Mouse (Mus musculus) spleen, adult 2 months (tissue): ENCODE measurements around the gene Hs6st3. TPM values are rescaled to one million over a fixed set of nuclear protein-coding genes. Genes with fewer than 3 reads are reported as not detected.

Experiments used
- DNase-seq, 2 experiments: peaks; one replicate each; pipeline versions ENCODE4 v3.0.0 to v3.0.0-alpha.2; 2012 to 2021; ENCODE audit warnings: low spot score in 2 of 2, low read depth in 1 of 2
- H3K27ac ChIP-seq: fragments of 200-500 bp; 2 replicates; pipeline ENCODE4 v1.5.1; 2012; ENCODE audit warnings: low read length, inconsistent platforms; ENCODE audit not compliant: insufficient read depth
- H3K27me3 ChIP-seq: fragments of 200-500 bp; 2 replicates; pipeline ENCODE4 v1.6.1; 2012; ENCODE audit warnings: mild to moderate bottlenecking, moderate library complexity, low read length, inconsistent platforms; ENCODE audit not compliant: control insufficient read depth, insufficient read depth
- H3K36me3 ChIP-seq: fragments of 200-500 bp; 2 replicates; pipeline ENCODE4 v1.6.1; 2012; ENCODE audit warnings: mild to moderate bottlenecking, low read length, inconsistent platforms; ENCODE audit not compliant: control insufficient read depth, insufficient read depth
- H3K4me1 ChIP-seq: fragments of 200-500 bp; 2 replicates; pipeline ENCODE4 v1.6.1; 2011; ENCODE audit warnings: inconsistent platforms; ENCODE audit not compliant: control insufficient read depth, insufficient read depth, insufficient read length
- H3K4me3 ChIP-seq: fragments of 200-500 bp; 2 replicates; pipeline ENCODE4 v1.5.1; 2011; ENCODE audit warnings: mild to moderate bottlenecking, inconsistent platforms; ENCODE audit not compliant: insufficient read depth, insufficient read length; ENCODE audit errors: extremely low read depth
- CTCF ChIP-seq: fragments of 200-500 bp; IDR thresholded peaks from 2 replicates; pipeline ENCODE4 v1.5.1; 2011; ENCODE audit warnings: mild to moderate bottlenecking, inconsistent platforms; ENCODE audit not compliant: insufficient read depth, insufficient read length, insufficient replicate concordance; ENCODE audit errors: extremely low read depth
- POLR2A ChIP-seq: fragments of 200-500 bp; IDR thresholded peaks from 2 replicates; pipeline ENCODE4 v1.6.1; 2011; ENCODE audit warnings: low read depth, low read length, inconsistent platforms
- WGBS: fragments of 180-500 bp; shearing (Covaris S2); methylation state at CpG from one replicate; pipeline ENCODE4 v1.1.7; 2018; 5-methylcytosine and 5-hydroxymethylcytosine counted together
- polyA plus RNA-seq: library from polyadenylated mRNA; depleted of rRNA; stranded (reverse); fragments of >200 nt; gene quantifications from 2 replicates; pipeline ENCODE4 v1.2.3, GENCODE M21; 2012

Gene Hs6st3
- polyA plus RNA-seq, 1 experiment, result not detected

DNA sequence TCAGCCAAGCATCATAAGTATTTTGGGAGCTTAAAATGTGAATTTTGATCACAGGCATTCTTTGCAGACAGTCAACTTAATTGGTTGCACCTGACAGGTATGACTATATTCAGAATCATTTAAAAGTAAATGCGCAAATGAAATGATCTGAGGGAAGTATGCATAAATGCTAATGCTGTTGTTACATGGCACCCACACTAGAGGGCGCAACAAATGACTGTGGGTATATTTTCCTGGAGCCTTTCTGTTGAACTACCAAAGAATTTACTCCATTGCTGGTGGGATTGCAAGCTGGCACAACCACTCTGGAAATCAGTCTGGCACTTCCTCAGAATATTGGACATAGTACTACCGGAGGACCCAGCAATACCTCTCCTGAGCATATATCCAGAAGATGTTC, 145.8 kb downstream of the Hs6st3 start:
- Histone ChIP-seq H3K4me1 (no peaks in the 10 kb centered on the region), H3K4me3 (no peak overlapping the region), H3K36me3 (no peaks in the 10 kb centered on the region), H3K27ac (no peak overlapping the region), H3K27me3 (no peaks in the 10 kb centered on the region)
- DNase-seq, result no peak
- TF ChIP-seq POLR2A (no peak), CTCF (no peak)
- WGBS, result 85% methylated on average over 3 of the region's 3 CpGs

- Histone ChIP-seq H3K4me1 (no peaks in the 10 kb centered on the region), H3K4me3 (no peak overlapping the region), H3K36me3 (no peaks in the 10 kb centered on the region), H3K27ac (no peak overlapping the region), H3K27me3 (no peaks in the 10 kb centered on the region)
- TF ChIP-seq CTCF (no peak), POLR2A (no peak)
- WGBS, result 0% methylated on average over 1 of the region's 1 CpGs
- DNase-seq, result no peak
Measured at GRCm38 (mm10) chr14:119289668-119290067, 151.5 kb downstream of the Hs6st3 start.

DNA sequence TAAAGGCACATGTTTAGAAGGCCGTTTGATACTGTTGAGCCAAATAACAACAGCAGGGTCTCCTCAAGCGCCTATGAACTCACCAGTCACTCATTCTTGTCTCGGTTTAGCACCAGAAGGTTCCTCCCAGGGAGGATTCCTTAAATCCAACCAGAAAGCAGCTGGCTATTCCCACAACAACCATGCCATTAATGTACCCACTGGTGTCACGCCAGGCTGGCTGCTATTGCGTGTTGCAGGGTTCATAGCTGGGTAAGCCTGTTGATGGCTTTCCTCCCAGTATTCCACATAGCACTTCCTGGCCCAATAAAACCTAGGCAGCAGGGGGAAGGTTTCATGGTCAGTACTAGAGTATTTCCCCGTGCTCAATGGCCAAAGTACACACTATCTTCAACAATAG, 155.9 kb downstream of the Hs6st3 start:
- no peaks in the 10 kb centered on the region for H3K27me3 ChIP-seq
- H3K36me3 ChIP-seq, result no peaks in the 10 kb centered on the region
- no peak overlapping the region for H3K27ac ChIP-seq
- no peak for TF ChIP-seq CTCF
- TF ChIP-seq POLR2A, result no peak
- no peaks in the 10 kb centered on the region for H3K4me1 ChIP-seq
- no peak overlapping the region for H3K4me3 ChIP-seq
- 89% methylated on average over 6 of the region's 6 CpGs for WGBS
- no peak for DNase-seq

DNA sequence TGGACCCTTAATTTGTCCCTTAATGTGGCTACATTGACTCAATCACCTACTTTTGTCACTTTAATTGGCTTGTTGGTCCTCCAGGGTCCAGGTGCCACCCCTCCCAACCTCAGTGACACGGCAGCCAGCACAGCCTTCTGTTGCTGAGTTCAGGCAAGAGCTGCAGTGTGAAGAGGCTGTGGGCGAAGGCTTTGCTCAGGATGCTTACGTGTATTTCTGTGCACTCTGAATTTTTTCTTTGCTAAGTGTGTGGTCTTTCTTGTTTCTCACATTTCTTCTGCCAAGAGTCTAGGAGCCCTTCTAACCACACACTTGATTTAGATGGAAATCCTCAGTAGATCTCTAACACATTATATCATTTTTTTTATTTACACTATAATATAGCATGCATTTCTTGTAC, 168.3 kb downstream of the Hs6st3 start:
- Histone ChIP-seq H3K4me3 (no peak overlapping the region), H3K4me1 (no peaks in the 10 kb centered on the region)
- 72% methylated on average over 3 of the region's 3 CpGs for WGBS

DNA sequence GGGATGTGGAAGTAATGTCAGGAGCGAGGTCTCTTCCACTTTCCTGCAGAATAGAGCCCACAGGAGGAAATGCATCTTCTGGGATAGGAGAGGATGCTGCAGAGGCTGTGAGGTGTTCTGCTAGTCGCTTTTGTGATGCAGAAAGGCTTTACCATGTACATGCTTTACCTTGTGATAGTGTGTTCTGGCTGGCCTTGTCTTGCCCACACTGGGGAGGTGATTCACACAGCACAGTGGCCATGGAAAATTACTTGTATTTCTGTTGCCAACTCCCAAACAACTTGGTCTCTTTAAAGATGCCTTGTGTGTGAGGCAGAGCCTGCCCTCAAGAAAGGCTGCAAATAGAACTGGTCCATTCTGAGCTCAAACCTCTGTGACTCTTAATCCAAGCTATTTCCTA, 180.2 kb downstream of the Hs6st3 start:
- TF ChIP-seq CTCF, result no peak
- TF ChIP-seq POLR2A, result no peak
- Histone ChIP-seq H3K27ac (no peak overlapping the region), H3K27me3 (no peaks in the 10 kb centered on the region), H3K4me3 (no peak overlapping the region), H3K4me1 (no peaks in the 10 kb centered on the region), H3K36me3 (no peaks in the 10 kb centered on the region)
- 76% methylated on average over 2 of the region's 2 CpGs for WGBS
- DNase-seq, result no peak

More for the DNA sequence above, 168.3 kb downstream of the Hs6st3 start:
- no peak for TF ChIP-seq POLR2A
- TF ChIP-seq CTCF, result no peak
- Histone ChIP-seq H3K36me3 (no peaks in the 10 kb centered on the region), H3K27ac (no peak overlapping the region), H3K27me3 (no peaks in the 10 kb centered on the region)
- DNase-seq, result no peak

GRCm38 (mm10) chr14:119347236-119347635, 209.1 kb downstream of the Hs6st3 start:
- H3K27me3 ChIP-seq, result no peaks in the 10 kb centered on the region
- H3K4me3 ChIP-seq, result no peak overlapping the region
- H3K36me3 ChIP-seq, result no peaks in the 10 kb centered on the region
- no peak for DNase-seq
- TF ChIP-seq POLR2A (no peak), CTCF (no peak)
- WGBS, result 93% methylated on average over 11 of the region's 11 CpGs
- no peaks in the 10 kb centered on the region for H3K4me1 ChIP-seq
- no peak overlapping the region for H3K27ac ChIP-seq

- H3K36me3 ChIP-seq, result no peaks in the 10 kb centered on the region
- TF ChIP-seq CTCF (no peak), POLR2A (no peak)
- 69% methylated on average over 4 of the region's 4 CpGs for WGBS
- H3K27me3 ChIP-seq, result no peaks in the 10 kb centered on the region
- no peaks in the 10 kb centered on the region for H3K4me1 ChIP-seq
- no peak overlapping the region for H3K4me3 ChIP-seq
- no peak overlapping the region for H3K27ac ChIP-seq
- DNase-seq, result no peak
Measured at GRCm38 (mm10) chr14:119361414-119361813, 223.3 kb downstream of the Hs6st3 start.
